Mouse (Mus musculus): Measurements from ENCODE around the gene Mboat7. TPM values are rescaled to one million over a fixed set of nuclear protein-coding genes. Genes with fewer than 3 reads are reported as not detected.

Mboat7 gene
- total and polyA plus RNA-seq, 3 experiments, result 31.1 to 113 TPM; not detected in 1

GRCm38 (mm10) chr7:3676371-3676770 is 17.0 kb downstream of the Mboat7 start (continued):
- no peak for TF ChIP-seq ELF1 (IDR thresholded peaks at IDR 0.05; ENCODE audit: low read depth, low read length)

GRCm38 (mm10) chr7:3675228-3675548 is 18.1 kb downstream of the Mboat7 start:
- no peak overlapping the region for H3K4me3 ChIP-seq (ENCODE audit: control insufficient read depth in 1 of 2, insufficient read depth in 1 of 2, low read depth in 2 of 2, low read length in 2 of 2)
- no peaks in the 10 kb centered on the region for H3K27me3 ChIP-seq (ENCODE audit: control insufficient read depth in 1 of 2, insufficient read depth in 2 of 2, low read length in 2 of 2)
- no peak overlapping the region for H3K9ac ChIP-seq (ENCODE audit: control insufficient read depth, low read depth, low read length, poor library complexity, severe bottlenecking)
- H3K79me2 ChIP-seq (ENCODE audit: control insufficient read depth, insufficient read depth, low read length, poor library complexity), result no peaks in the 10 kb centered on the region
- no peaks in the 10 kb centered on the region for H3K36me3 ChIP-seq (ENCODE audit: control insufficient read depth in 1 of 2, insufficient read depth in 2 of 2, low read length in 2 of 2)
- H3K4me1 ChIP-seq (ENCODE audit: control insufficient read depth in 1 of 2, insufficient read depth in 2 of 2, low read length in 2 of 2), result no peaks in the 10 kb centered on the region
- H3K27ac ChIP-seq (ENCODE audit: control insufficient read depth, low read depth, low read length), result no peak overlapping the region
- no peak for DNase-seq (ENCODE audit: low read depth, low spot score)
- TF ChIP-seq ZMIZ1 (IDR thresholded peaks at IDR 0.05; ENCODE audit: low read depth, low read length), result no peak
- TF ChIP-seq SMC3 (IDR thresholded peaks at IDR 0.05; ENCODE audit: low read depth, low read length), result no peak
- no peak for TF ChIP-seq NELFE (IDR thresholded peaks at IDR 0.05; ENCODE audit: low read depth, low read length)
- no peak for TF ChIP-seq TBP (IDR thresholded peaks at IDR 0.05; ENCODE audit: low read depth, low read length)
- no peak for TF ChIP-seq POLR2AphosphoS2 (IDR thresholded peaks at IDR 0.05; ENCODE audit: low read length)
- TF ChIP-seq GATA1 (IDR thresholded peaks at IDR 0.05; ENCODE audit: low read depth, low read length), result no peak
- TF ChIP-seq CHD2 (IDR thresholded peaks at IDR 0.05; ENCODE audit: low read length), result no peak
- no peak for TF ChIP-seq CTCF (IDR thresholded peaks at IDR 0.05 in 2 of 3, conservative IDR thresholded peaks at IDR 0.05 in 1 of 3; ENCODE audit: control insufficient read depth in 1 of 3, insufficient read depth in 1 of 3, low read depth in 2 of 3, low read length in 3 of 3, poor library complexity in 1 of 3, severe bottlenecking in 1 of 3)
- TF ChIP-seq E2F4 (IDR thresholded peaks at IDR 0.05; ENCODE audit: borderline replicate concordance, low read depth, low read length), result no peak
- TF ChIP-seq MYB (IDR thresholded peaks at IDR 0.05; ENCODE audit: low read depth, low read length), result no peak
- TF ChIP-seq SIN3A (IDR thresholded peaks at IDR 0.05; ENCODE audit: low read length), result no peak
- no peak for TF ChIP-seq NRF1 (IDR thresholded peaks at IDR 0.05; ENCODE audit: insufficient read depth, low read depth, low read length, poor library complexity, severe bottlenecking)
- no peak for TF ChIP-seq MAX (IDR thresholded peaks at IDR 0.05; ENCODE audit: low read length)
- H3K9me3 ChIP-seq (replicated peaks; ENCODE audit: insufficient read depth, low read length), result no peaks in the 10 kb centered on the region

GRCm38 (mm10) chr7:3674507-3675227 is 18.7 kb downstream of the Mboat7 start:
- Histone ChIP-seq H3K9me3 (replicated peaks; ENCODE audit: insufficient read depth, low read length) (no peaks in the 10 kb centered on the region), H3K27ac (ENCODE audit: control insufficient read depth, low read depth, low read length) (no peak overlapping the region), H3K36me3 (ENCODE audit: control insufficient read depth in 1 of 2, insufficient read depth in 2 of 2, low read length in 2 of 2) (no peaks in the 10 kb centered on the region), H3K9ac (ENCODE audit: control insufficient read depth, low read depth, low read length, poor library complexity, severe bottlenecking) (no peak overlapping the region), H3K79me2 (ENCODE audit: control insufficient read depth, insufficient read depth, low read length, poor library complexity) (no peaks in the 10 kb centered on the region), H3K27me3 (ENCODE audit: control insufficient read depth in 1 of 2, insufficient read depth in 2 of 2, low read length in 2 of 2) (no peaks in the 10 kb centered on the region), H3K4me3 (ENCODE audit: control insufficient read depth in 1 of 2, insufficient read depth in 1 of 2, low read depth in 2 of 2, low read length in 2 of 2) (no peak overlapping the region), H3K4me1 (ENCODE audit: control insufficient read depth in 1 of 2, insufficient read depth in 2 of 2, low read length in 2 of 2) (no peaks in the 10 kb centered on the region)
- DNase-seq (ENCODE audit: low read depth, low spot score), result peak; percentile 84
- peak; percentile 81 for TF ChIP-seq ZC3H11A (IDR thresholded peaks at IDR 0.05; ENCODE audit: low read depth, low read length)
- TF ChIP-seq ELF1 (IDR thresholded peaks at IDR 0.05; ENCODE audit: low read depth, low read length), result peak; percentile 35; the same call in 1 of the 2 replicates
- TF ChIP-seq EP300 (IDR thresholded peaks at IDR 0.05; ENCODE audit: low read depth in 1 of 2, low read length in 2 of 2), result no peak
- peak; percentile 90 to 97 (median 93) for TF ChIP-seq CTCF (IDR thresholded peaks at IDR 0.05 in 2 of 3, conservative IDR thresholded peaks at IDR 0.05 in 1 of 3; ENCODE audit: control insufficient read depth in 1 of 3, insufficient read depth in 1 of 3, low read depth in 2 of 3, low read length in 3 of 3, poor library complexity in 1 of 3, severe bottlenecking in 1 of 3)
- peak; percentile 92 for TF ChIP-seq SMC3 (IDR thresholded peaks at IDR 0.05; ENCODE audit: low read depth, low read length)
- peak; percentile 72 for TF ChIP-seq RAD21 (IDR thresholded peaks at IDR 0.05; ENCODE audit: low read depth, low read length)
- TF ChIP-seq TBP (IDR thresholded peaks at IDR 0.05; ENCODE audit: low read depth, low read length), result no peak

All from MEL (cell line).